Mouse (Mus musculus): Measurements from ENCODE around the gene Fam110a. TPM values are rescaled to one million over a fixed set of nuclear protein-coding genes. Genes with fewer than 3 reads are reported as not detected.
A peak's percentile ranks its signal among the peaks of the same experiment; 100 is the strongest.
"Not testable (repeated sequence)": the region's sequence is repeated elsewhere in the genome, so short reads cannot be mapped to it uniquely, and the experiment has no call there.

The Fam110a gene
- polyA plus RNA-seq, 1 experiment from 2014 or later = 70.4 TPM

- Histone ChIP-seq H3K4me3 (no peak overlapping the region), H3K27me3 (ENCODE audit: poor library complexity, severe bottlenecking) (no peaks in the 10 kb centered on the region), H3K4me1 (peaks cover 22% of the 10 kb centered on the region), H3K27ac (no peak overlapping the region), H3K36me3 (replicated peaks) (no peaks in the 10 kb centered on the region), H3K9me3 (no peaks in the 10 kb centered on the region)
- DNase-seq (ENCODE audit: extremely low spot score, low spot score) = no peak
- 91% methylated on average over 15 of the region's 15 CpGs for WGBS
Observed at GRCm38 (mm10) chr2:152009061-152009779, 29.2 kb upstream of the Fam110a start.

- 60% methylated on average over 10 of the region's 10 CpGs for WGBS
- no peak overlapping the region for H3K4me3 ChIP-seq
- no peaks in the 10 kb centered on the region for H3K9me3 ChIP-seq
- H3K27me3 ChIP-seq (ENCODE audit: poor library complexity, severe bottlenecking) = peaks cover under 1% of the 10 kb centered on the region; the same call in 1 of the 2 replicates
- no peaks in the 10 kb centered on the region for H3K36me3 ChIP-seq (replicated peaks)
- peaks cover 22% of the 10 kb centered on the region for H3K4me1 ChIP-seq
- no peak for DNase-seq (ENCODE audit: extremely low spot score, low spot score)
- H3K27ac ChIP-seq = no peak overlapping the region
Observed at GRCm38 (mm10) chr2:152007783-152008182, 27.8 kb upstream of the Fam110a start.

- Histone ChIP-seq H3K4me3 (no peak overlapping the region), H3K36me3 (replicated peaks) (no peaks in the 10 kb centered on the region), H3K27me3 (ENCODE audit: poor library complexity, severe bottlenecking) (peaks cover 53% of the 10 kb centered on the region), H3K27ac (no peak overlapping the region), H3K9me3 (no peaks in the 10 kb centered on the region), H3K4me1 (peaks cover 19% of the 10 kb centered on the region)
- WGBS = 84% methylated on average over 6 of the region's 6 CpGs
- no peak for DNase-seq (ENCODE audit: extremely low spot score, low spot score)
Observed at GRCm38 (mm10) chr2:152002529-152002928, 22.5 kb upstream of the Fam110a start.

GRCm38 (mm10) chr2:152000735-152001134, 20.7 kb upstream of the Fam110a start:
- Histone ChIP-seq H3K36me3 (replicated peaks) (no peaks in the 10 kb centered on the region), H3K4me3 (no peak overlapping the region), H3K9me3 (no peaks in the 10 kb centered on the region), H3K27ac (no peak overlapping the region), H3K27me3 (ENCODE audit: poor library complexity, severe bottlenecking) (peaks cover 71% of the 10 kb centered on the region), H3K4me1 (peaks cover 25% of the 10 kb centered on the region)
- no peak for DNase-seq (ENCODE audit: extremely low spot score, low spot score)
- 63% methylated on average over 6 of the region's 6 CpGs for WGBS

GRCm38 (mm10) chr2:152000291-152000679, 20.3 kb upstream of the Fam110a start:
- Histone ChIP-seq H3K27ac (no peak overlapping the region), H3K4me1 (peaks cover 25% of the 10 kb centered on the region), H3K9me3 (no peaks in the 10 kb centered on the region), H3K36me3 (replicated peaks) (no peaks in the 10 kb centered on the region), H3K27me3 (ENCODE audit: poor library complexity, severe bottlenecking) (peaks cover 76% of the 10 kb centered on the region), H3K4me3 (no peak overlapping the region)
- DNase-seq (ENCODE audit: extremely low spot score, low spot score) = no peak
- 51% methylated on average over 3 of the region's 3 CpGs for WGBS

- Histone ChIP-seq H3K27ac (no peak overlapping the region), H3K9me3 (no peaks in the 10 kb centered on the region)
Observed at GRCm38 (mm10) chr2:151999669-152000290, 19.8 kb upstream of the Fam110a start.

GRCm38 (mm10) chr2:151998932-151999331, 18.9 kb upstream of the Fam110a start:
- Histone ChIP-seq H3K36me3 (replicated peaks) (no peaks in the 10 kb centered on the region), H3K9me3 (no peaks in the 10 kb centered on the region), H3K27me3 (ENCODE audit: poor library complexity, severe bottlenecking) (peaks cover 88% of the 10 kb centered on the region), H3K4me1 (peaks cover 36% of the 10 kb centered on the region), H3K4me3 (no peak overlapping the region), H3K27ac (no peak overlapping the region)
- WGBS = 71% methylated on average over 4 of the region's 4 CpGs
- no peak for DNase-seq (ENCODE audit: extremely low spot score, low spot score)

More at GRCm38 (mm10) chr2:151999669-152000290, 19.8 kb upstream of the Fam110a start:
- peak overlapping the region; percentile 14 for H3K4me3 ChIP-seq
- DNase-seq (ENCODE audit: extremely low spot score, low spot score) = no peak
- 4% methylated on average over 20 of the region's 20 CpGs for WGBS
- peaks cover 81% of the 10 kb centered on the region for H3K27me3 ChIP-seq (ENCODE audit: poor library complexity, severe bottlenecking)
- H3K36me3 ChIP-seq (replicated peaks) = no peaks in the 10 kb centered on the region
- peaks cover 28% of the 10 kb centered on the region for H3K4me1 ChIP-seq

GRCm38 (mm10) chr2:151998505-151998899, 18.5 kb upstream of the Fam110a start:
- H3K27me3 ChIP-seq (ENCODE audit: poor library complexity, severe bottlenecking) = peaks cover 92% of the 10 kb centered on the region
- DNase-seq (ENCODE audit: extremely low spot score, low spot score) = no peak

GRCm38 (mm10) chr2:151997776-151998504, 17.9 kb upstream of the Fam110a start:
- Histone ChIP-seq H3K4me1 (peaks cover 36% of the 10 kb centered on the region), H3K36me3 (replicated peaks) (no peaks in the 10 kb centered on the region), H3K9me3 (no peaks in the 10 kb centered on the region), H3K27me3 (ENCODE audit: poor library complexity, severe bottlenecking) (peaks cover 98% of the 10 kb centered on the region), H3K27ac (no peak overlapping the region), H3K4me3 (no peak overlapping the region)
- WGBS = 54% methylated on average over 8 of the region's 8 CpGs
- DNase-seq (ENCODE audit: extremely low spot score, low spot score) = no peak

More at GRCm38 (mm10) chr2:151998505-151998899, 18.5 kb upstream of the Fam110a start:
- Histone ChIP-seq H3K27ac (no peak overlapping the region), H3K4me3 (no peak overlapping the region), H3K36me3 (replicated peaks) (no peaks in the 10 kb centered on the region), H3K4me1 (peaks cover 36% of the 10 kb centered on the region), H3K9me3 (no peaks in the 10 kb centered on the region)
- WGBS = 76% methylated on average over 9 of the region's 9 CpGs

- not testable (repeated sequence) for H3K36me3 ChIP-seq (replicated peaks); DNase-seq (ENCODE audit: extremely low spot score, low spot score); H3K9me3 ChIP-seq; H3K4me3 ChIP-seq; H3K27ac ChIP-seq
- H3K27me3 ChIP-seq (ENCODE audit: poor library complexity, severe bottlenecking) = peaks cover 95% of the 10 kb centered on the region
- WGBS = 67% methylated on average over 2 of the region's 2 CpGs
- peaks cover 36% of the 10 kb centered on the region for H3K4me1 ChIP-seq
Observed at GRCm38 (mm10) chr2:151997190-151997575, 17.2 kb upstream of the Fam110a start.

- Histone ChIP-seq H3K4me3 (peak within 1 kb of the TSS; percentile 26), H3K9me3 (no peaks in the 10 kb centered on the region), H3K27ac (no peak within 1 kb of the TSS), H3K4me1 (peaks cover 42% of the 10 kb centered on the region), H3K36me3 (replicated peaks) (no peaks in the 10 kb centered on the region), H3K27me3 (ENCODE audit: poor library complexity, severe bottlenecking) (peaks cover 89% of the 10 kb centered on the region)
- 6% methylated on average over 35 of the region's 35 CpGs for WGBS
- DNase-seq (ENCODE audit: extremely low spot score, low spot score) = peak; percentile 82
Observed at GRCm38 (mm10) chr2:151996229-151997189, 16.5 kb upstream of the Fam110a start, which contains the start of gene Slc52a3. Gene Slc52a3, plus strand, starts transcription at chr2:151996511.

Measured in forebrain, embryonic 10.5 days (tissue).